Mouse (Mus musculus) lung, postnatal 0 days (tissue): ENCODE data around the gene Milr1.

Experiments used
- CTCF ChIP-seq: IDR thresholded peaks from 2 replicates; pipeline ENCODE4 v1.5.1; 2016; ENCODE audit warnings: antibody characterized with exemption, mild to moderate bottlenecking
- EP300 ChIP-seq: IDR thresholded peaks from 2 replicates; pipeline ENCODE4 v1.6.1; 2016; ENCODE audit warnings: antibody characterized with exemption, mild to moderate bottlenecking, control low read depth

DNA sequence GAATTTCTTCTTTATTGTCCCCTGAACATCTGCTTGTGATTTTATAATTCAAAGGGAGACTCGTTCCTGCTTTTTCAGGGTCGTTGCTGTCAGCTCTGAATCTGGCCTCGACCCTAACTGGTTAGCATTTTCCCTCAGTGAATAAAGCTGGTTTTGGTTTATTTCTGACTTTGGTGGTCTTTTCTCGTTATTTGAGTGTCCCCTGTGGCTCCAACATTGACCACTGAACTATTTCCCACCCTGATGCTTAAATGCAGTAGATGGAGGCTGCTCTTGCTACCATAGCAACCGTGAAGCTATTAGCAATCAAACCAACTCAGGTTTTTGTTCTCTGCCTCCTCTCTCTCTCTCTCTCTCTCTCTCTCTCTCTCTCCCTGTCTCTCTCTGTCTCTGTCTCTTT, 23.1 kb upstream of the Milr1 start:
- no peak for TF ChIP-seq CTCF
- no peak for TF ChIP-seq EP300
